Mouse (Mus musculus) C2C12 (cell line): Measurements from ENCODE around the gene Ell. TPM values are rescaled to one million over a fixed set of nuclear protein-coding genes. Genes with fewer than 3 reads are reported as not detected.

Experiments
- H3K27me3 ChIP-seq: one replicate; pipeline ENCODE4 v1.6.1; 2011; ENCODE audit not compliant: control insufficient read depth, insufficient read depth, insufficient read length
- H3K36me3 ChIP-seq: one replicate; pipeline ENCODE4 v1.6.1; 2011; ENCODE audit not compliant: control insufficient read depth, insufficient read depth
- H3K4me3 ChIP-seq: one replicate; pipeline ENCODE4 v1.5.1; 2011; ENCODE audit warnings: mild to moderate bottlenecking, control low read depth; ENCODE audit not compliant: poor library complexity, insufficient read depth, severe bottlenecking
- H3K79me2 ChIP-seq: one replicate; pipeline ENCODE4 v1.6.1; 2011; ENCODE audit not compliant: control insufficient read depth, insufficient read depth
- H3K79me3 ChIP-seq: one replicate; pipeline ENCODE4 v1.6.1; 2011; ENCODE audit warnings: low read depth, control low read depth
- H3ac ChIP-seq: one replicate; pipeline ENCODE3; 2011; ENCODE audit warnings: low read depth; ENCODE audit not compliant: control insufficient read depth, insufficient read length
- CEBPB ChIP-seq: IDR thresholded peaks from one replicate; pipeline ENCODE4 v1.6.1; 2011; ENCODE audit warnings: low read depth, mild to moderate bottlenecking, control low read depth, moderate library complexity
- CTCF ChIP-seq: IDR thresholded peaks from one replicate; pipeline ENCODE4 v1.5.1; 2011; ENCODE audit not compliant: control insufficient read depth, insufficient read depth, insufficient read length
- FOSL1 ChIP-seq: IDR thresholded peaks from one replicate; pipeline ENCODE4 v1.8.0; 2011; ENCODE audit warnings: mild to moderate bottlenecking, low read length; ENCODE audit not compliant: poor library complexity, insufficient read depth, severe bottlenecking
- MAX ChIP-seq: IDR thresholded peaks from one replicate; pipeline ENCODE4 v1.6.1; 2011; ENCODE audit warnings: mild to moderate bottlenecking, control low read depth
- MYOD1 ChIP-seq: IDR thresholded peaks from one replicate; pipeline ENCODE4 v1.6.1; 2011; ENCODE audit warnings: low read depth; ENCODE audit not compliant: control insufficient read depth, insufficient read length
- MYOG ChIP-seq: IDR thresholded peaks from one replicate; pipeline ENCODE4 v1.6.1; 2011; ENCODE audit not compliant: control insufficient read depth, insufficient read length; ENCODE audit errors: extremely low read depth
- USF1 ChIP-seq: IDR thresholded peaks from one replicate; pipeline ENCODE4 v1.6.1; 2011; ENCODE audit warnings: low read depth, mild to moderate bottlenecking, control low read depth, moderate library complexity
- polyA plus RNA-seq: library from polyadenylated mRNA; unstranded; fragments of >200 nt; fragmentation: generic; extraction: Trizol; gene quantifications from one replicate; pipeline ENCODE4 v1.2.1, GENCODE M21; 2012; ENCODE audit warnings: missing spikeins

Ell gene
- polyA plus RNA-seq, 1 experiment, result 12.3 TPM

DNA sequence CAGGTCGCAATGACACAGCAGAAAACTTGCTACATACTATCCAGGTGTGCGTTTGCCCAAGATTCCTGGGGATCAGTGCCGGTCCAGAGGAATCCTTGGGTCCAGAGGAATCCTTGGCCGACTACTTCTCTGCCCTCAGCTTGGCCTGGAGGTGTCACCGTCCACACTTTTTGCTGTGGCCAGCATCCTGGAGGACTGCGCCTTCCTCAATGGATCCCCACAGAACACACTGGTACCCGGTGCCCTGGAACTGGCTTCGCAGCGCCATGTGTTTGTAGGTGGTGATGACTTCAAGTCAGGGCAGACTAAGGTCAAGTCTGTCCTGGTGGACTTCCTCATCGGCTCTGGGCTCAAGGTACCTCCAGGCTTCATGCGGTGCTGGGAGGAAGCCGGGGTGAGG, 56.6 kb downstream of the Ell start:
- Histone ChIP-seq H3ac (no peak overlapping the region), H3K79me2 (no peaks in the 10 kb centered on the region), H3K4me3 (no peak overlapping the region), H3K79me3 (peaks cover 1% of the 10 kb centered on the region), H3K27me3 (no peaks in the 10 kb centered on the region), H3K36me3 (peaks cover 47% of the 10 kb centered on the region)
- TF ChIP-seq MYOG (no peak), FOSL1 (no peak), MYOD1 (no peak), CEBPB (no peak)

DNA sequence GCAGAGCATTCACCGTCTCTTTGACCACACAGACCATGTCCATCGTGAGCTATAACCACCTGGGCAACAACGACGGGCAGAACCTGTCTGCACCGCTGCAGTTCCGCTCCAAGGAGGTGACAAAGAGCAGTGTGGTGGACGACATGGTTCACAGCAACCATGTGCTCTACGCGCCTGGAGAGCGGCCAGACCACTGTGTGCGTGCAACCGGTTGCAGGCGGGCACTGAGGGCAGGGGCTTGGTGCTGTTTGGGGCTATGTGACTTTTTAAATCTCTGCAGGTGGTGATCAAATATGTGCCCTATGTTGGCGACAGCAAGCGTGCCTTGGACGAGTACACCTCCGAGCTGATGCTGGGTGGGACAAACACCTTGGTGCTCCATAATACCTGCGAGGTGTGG, 57.0 kb downstream of the Ell start:
- Histone ChIP-seq H3ac (no peak overlapping the region), H3K36me3 (peaks cover 46% of the 10 kb centered on the region), H3K27me3 (no peaks in the 10 kb centered on the region)

DNA sequence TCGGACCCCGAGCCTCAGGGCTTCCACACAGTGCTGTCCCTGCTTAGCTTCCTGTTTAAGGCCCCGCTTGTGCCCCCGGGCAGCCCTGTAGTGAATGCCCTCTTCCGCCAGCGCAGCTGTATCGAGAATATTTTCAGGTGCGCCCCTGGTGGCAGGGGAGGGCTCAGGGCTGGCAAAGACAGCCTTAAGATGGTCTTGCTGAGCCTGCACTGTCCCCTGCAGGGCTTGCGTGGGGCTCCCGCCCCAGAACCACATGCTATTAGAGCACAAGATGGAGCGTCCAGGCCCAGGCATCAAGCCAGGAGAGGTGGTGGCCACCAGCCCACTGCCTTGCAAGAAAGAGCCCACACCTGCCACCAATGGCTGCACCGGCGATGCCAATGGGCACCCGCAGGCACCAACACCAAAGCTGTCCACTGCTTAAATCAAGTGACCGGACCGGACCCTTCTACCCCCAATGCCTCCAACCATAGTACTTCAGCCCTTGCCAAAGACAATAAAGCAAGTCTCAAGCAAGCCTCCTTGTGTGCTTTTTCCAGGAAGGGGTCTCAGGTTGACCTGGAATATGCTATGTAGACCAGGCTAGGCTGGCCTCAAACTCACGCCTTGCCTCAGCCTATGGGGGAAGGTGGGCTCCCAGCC, 57.6 kb downstream of the Ell start:
- no peaks in the 10 kb centered on the region for H3K79me2 ChIP-seq
- no peak overlapping the region for H3ac ChIP-seq
- H3K36me3 ChIP-seq, result peaks cover 41% of the 10 kb centered on the region
- H3K4me3 ChIP-seq, result no peak overlapping the region
- H3K27me3 ChIP-seq, result no peaks in the 10 kb centered on the region
- H3K79me3 ChIP-seq, result peaks cover 1% of the 10 kb centered on the region
- TF ChIP-seq CTCF, result no peak
- TF ChIP-seq FOSL1, result no peak
- TF ChIP-seq CEBPB, result no peak
- no peak for TF ChIP-seq MYOG
- TF ChIP-seq MAX, result no peak
- TF ChIP-seq USF1, result no peak
- no peak for TF ChIP-seq MYOD1

More for the DNA sequence above, 57.0 kb downstream of the Ell start:
- TF ChIP-seq MYOD1, result no peak
- TF ChIP-seq FOSL1, result no peak
- TF ChIP-seq MYOG, result no peak
- TF ChIP-seq MAX, result no peak
- no peak for TF ChIP-seq CEBPB
- no peak for TF ChIP-seq CTCF
- no peak for TF ChIP-seq USF1
- H3K79me3 ChIP-seq, result peaks cover 1% of the 10 kb centered on the region
- H3K79me2 ChIP-seq, result no peaks in the 10 kb centered on the region
- H3K4me3 ChIP-seq, result no peak overlapping the region

DNA sequence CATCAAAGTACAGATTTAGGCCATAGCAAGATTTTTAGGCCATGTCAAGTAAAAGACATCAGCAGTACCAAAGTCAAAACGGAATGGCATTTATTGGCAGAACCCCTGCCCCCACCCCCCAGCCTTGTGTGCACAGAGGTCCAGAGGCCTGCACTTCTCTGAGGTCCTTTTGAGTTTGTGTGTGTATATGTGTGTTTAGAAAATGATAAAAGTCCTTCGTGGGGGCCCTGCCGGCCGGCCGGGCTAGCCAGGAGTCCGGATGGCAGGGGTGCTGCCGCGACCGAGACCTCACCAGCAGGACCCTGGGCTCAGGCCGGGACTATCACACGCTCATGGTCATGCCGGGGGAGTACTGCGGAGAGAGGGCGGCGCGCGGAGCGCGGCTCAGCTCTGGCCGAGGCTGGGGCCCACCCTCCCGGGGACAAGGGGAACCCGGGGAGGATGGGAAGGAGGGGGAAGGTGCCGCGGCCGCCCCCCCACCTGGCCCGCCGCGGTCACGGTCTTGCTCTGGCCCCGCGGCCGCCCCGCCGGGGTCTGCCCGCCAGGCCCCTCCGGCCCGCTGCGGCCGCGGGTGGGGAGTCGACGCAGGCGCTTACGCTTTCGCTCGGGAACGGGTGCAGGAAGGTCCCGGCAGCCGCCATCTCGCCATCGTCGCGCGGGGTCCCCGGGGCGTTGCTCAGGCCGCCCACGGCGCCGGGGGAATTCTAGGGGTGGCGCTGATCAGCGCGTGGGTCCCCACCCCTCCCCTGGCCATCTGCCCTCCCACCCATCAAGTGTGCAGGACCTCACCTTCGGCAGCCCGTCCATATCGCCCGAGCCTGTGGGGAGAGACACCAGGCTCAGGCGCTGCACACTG, 58.4 kb downstream of the Ell start:
- H3K4me3 ChIP-seq, result no peak overlapping the region
- peaks cover 1% of the 10 kb centered on the region for H3K79me3 ChIP-seq
- peaks cover 41% of the 10 kb centered on the region for H3K36me3 ChIP-seq
- H3K27me3 ChIP-seq, result no peaks in the 10 kb centered on the region
- TF ChIP-seq MYOG (no peak), CEBPB (no peak), MAX (no peak), USF1 (no peak), FOSL1 (no peak), CTCF (no peak), MYOD1 (no peak)
- no peak overlapping the region for H3ac ChIP-seq
- no peaks in the 10 kb centered on the region for H3K79me2 ChIP-seq

DNA sequence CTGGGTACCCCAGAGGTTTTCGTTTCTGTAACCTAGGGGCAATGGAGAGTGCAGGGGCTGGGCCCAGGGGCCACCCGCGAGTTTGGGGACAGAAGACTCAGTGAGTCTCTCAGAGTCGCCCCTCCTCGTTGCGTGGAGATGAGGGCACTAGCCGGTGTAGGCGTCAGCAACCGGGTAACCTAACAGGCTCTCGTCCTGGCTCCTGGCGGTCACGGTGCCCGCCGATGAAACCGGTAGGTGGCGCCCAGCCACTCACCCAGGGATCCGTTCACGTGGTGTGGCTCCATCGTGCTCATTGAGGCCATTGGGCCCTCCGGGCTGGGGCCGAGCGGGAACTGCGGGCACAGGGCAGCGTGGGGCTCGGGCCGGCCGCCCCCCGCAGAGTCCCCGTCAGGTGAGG, 59.0 kb downstream of the Ell start:
- no peak overlapping the region for H3K4me3 ChIP-seq
- no peaks in the 10 kb centered on the region for H3K27me3 ChIP-seq
- no peaks in the 10 kb centered on the region for H3K79me2 ChIP-seq
- no peak for TF ChIP-seq CTCF
- TF ChIP-seq MYOD1, result no peak
- TF ChIP-seq FOSL1, result no peak
- TF ChIP-seq MAX, result no peak
- TF ChIP-seq CEBPB, result no peak
- TF ChIP-seq USF1, result no peak
- no peak for TF ChIP-seq MYOG
- H3K79me3 ChIP-seq, result peaks cover 5% of the 10 kb centered on the region
- peaks cover 46% of the 10 kb centered on the region for H3K36me3 ChIP-seq
- no peak overlapping the region for H3ac ChIP-seq

DNA sequence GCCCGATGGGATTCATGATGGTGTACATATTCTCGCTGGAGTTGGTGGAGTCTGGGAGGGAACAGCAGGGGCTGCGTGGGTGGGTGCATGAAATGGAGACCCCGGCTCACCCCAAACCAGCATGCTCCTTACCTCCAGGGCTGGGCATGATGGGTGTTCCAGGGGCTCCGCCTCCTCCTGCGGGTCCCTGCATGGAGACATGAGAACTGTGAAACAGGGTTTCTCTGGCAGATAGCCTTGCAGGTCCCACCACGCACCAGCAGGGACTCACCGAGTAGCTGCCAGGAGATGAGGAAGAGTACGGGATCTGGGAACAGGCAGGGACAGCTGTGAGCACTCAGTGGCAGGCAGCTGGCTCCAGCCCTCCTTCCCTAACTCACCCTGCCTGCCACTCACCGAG, 59.5 kb downstream of the Ell start:
- H3K36me3 ChIP-seq, result peaks cover 46% of the 10 kb centered on the region
- no peak for TF ChIP-seq MYOG
- no peak for TF ChIP-seq CTCF
- TF ChIP-seq MAX, result no peak
- no peak for TF ChIP-seq USF1
- no peak for TF ChIP-seq FOSL1
- no peak for TF ChIP-seq MYOD1
- no peak for TF ChIP-seq CEBPB
- H3K4me3 ChIP-seq, result no peak overlapping the region
- H3K79me3 ChIP-seq, result peaks cover 5% of the 10 kb centered on the region
- H3K27me3 ChIP-seq, result no peaks in the 10 kb centered on the region
- H3ac ChIP-seq, result no peak overlapping the region
- no peaks in the 10 kb centered on the region for H3K79me2 ChIP-seq
